Mouse (Mus musculus) CH12.LX (cell line): ENCODE measurements at regions not wholly inside any gene's neighbourhood (a gene's known extent, or its start where the extent isn't known, plus 50 kb on each side); places are given as distances from the start of the nearest gene placed in this dataset.

ENCODE experiments used
- DNase-seq: peaks from one replicate; pipeline ENCODE4 v3.0.0-alpha.2; 2013; ENCODE audit errors: extremely low read depth
- H3K27ac ChIP-seq: 2 replicates; pipeline ENCODE4 v1.5.1; 2012; ENCODE audit warnings: low read depth, mild to moderate bottlenecking, control low read depth, moderate library complexity; ENCODE audit not compliant: insufficient read depth
- H3K27me3 ChIP-seq: replicated peaks from 2 replicates; pipeline ENCODE3; 2012; ENCODE audit warnings: inconsistent platforms
- H3K36me3 ChIP-seq, 2 experiments: replicated peaks in 1 of 2; 2 replicates each; pipeline versions ENCODE3 to v1.6.1; 2012; ENCODE audit warnings: inconsistent platforms in 1 of 2, low read length in 1 of 2, mild to moderate bottlenecking in 1 of 2, mixed read lengths in 1 of 2, moderate library complexity in 1 of 2; ENCODE audit not compliant: control insufficient read depth in 1 of 2, insufficient read depth in 1 of 2
- H3K4me1 ChIP-seq, 2 experiments: 2 replicates each; pipeline ENCODE4 v1.6.1; 2012; ENCODE audit warnings: inconsistent platforms in 1 of 2, moderate library complexity in 1 of 2; ENCODE audit not compliant: insufficient read depth in 2 of 2, control insufficient read depth in 1 of 2
- H3K4me2 ChIP-seq: 2 replicates; pipeline ENCODE4 v1.6.1; 2012; ENCODE audit warnings: low read depth, mild to moderate bottlenecking, control low read depth; ENCODE audit not compliant: poor library complexity, insufficient read depth, severe bottlenecking
- H3K4me3 ChIP-seq, 3 experiments: fragments of 150-350 bp in 1 of 3; sonication (generic) in 1 of 3; replicated peaks in 1 of 3; 2 replicates each; pipeline versions ENCODE3 to v1.5.1; 2011 to 2012; ENCODE audit warnings: low read depth in 2 of 3, low read length in 2 of 3, mild to moderate bottlenecking in 2 of 3, moderate library complexity in 2 of 3, control low read depth in 1 of 3, improper control_type of control experiment in 1 of 3, inconsistent platforms in 1 of 3, mixed read lengths in 1 of 3; ENCODE audit not compliant: poor library complexity in 1 of 3
- H3K79me2 ChIP-seq: replicated peaks from 2 replicates; pipeline ENCODE4 v1.6.1; 2012; ENCODE audit warnings: mild to moderate bottlenecking, moderate library complexity; ENCODE audit not compliant: control insufficient read depth, poor library complexity, insufficient read depth, severe bottlenecking; ENCODE audit errors: extremely low read depth
- H3K9ac ChIP-seq: 2 replicates; pipeline ENCODE4 v1.6.1; 2012; ENCODE audit warnings: low read depth, mild to moderate bottlenecking, control low read depth, moderate library complexity; ENCODE audit not compliant: insufficient read depth
- H3K9me3 ChIP-seq: replicated peaks from 2 replicates; pipeline ENCODE3; 2012; ENCODE audit warnings: low read length, inconsistent platforms, mixed read lengths
- GABPA ChIP-seq: IDR thresholded peaks from 2 replicates; pipeline ENCODE4 v1.6.1; 2012; ENCODE audit warnings: low read depth, low read length, improper control_type of control experiment, inconsistent platforms; ENCODE audit not compliant: insufficient replicate concordance
- IRF4 ChIP-seq: IDR thresholded peaks from 2 replicates; pipeline ENCODE4 v1.6.1; 2014; ENCODE audit warnings: low read depth, mild to moderate bottlenecking, inconsistent platforms, low read length, improper control_type of control experiment
- KAT2A ChIP-seq: IDR thresholded peaks from 2 replicates; pipeline ENCODE4 v1.6.1; 2012; ENCODE audit warnings: low read length, improper control_type of control experiment, inconsistent platforms; ENCODE audit not compliant: insufficient replicate concordance
- MAX ChIP-seq: IDR thresholded peaks from 2 replicates; pipeline ENCODE4 v1.6.1; 2011; ENCODE audit warnings: low read length, improper control_type of control experiment
- MAZ ChIP-seq: IDR thresholded peaks from 2 replicates; pipeline ENCODE4 v1.6.1; 2012; ENCODE audit warnings: low read depth, mild to moderate bottlenecking, inconsistent platforms, low read length, improper control_type of control experiment, moderate library complexity
- MYC ChIP-seq: IDR thresholded peaks from 2 replicates; pipeline ENCODE4 v1.6.1; 2011; ENCODE audit warnings: low read depth, mild to moderate bottlenecking, improper control_type of control experiment, low read length
- NELFE ChIP-seq: IDR thresholded peaks from 2 replicates; pipeline ENCODE4 v1.6.1; 2011; ENCODE audit warnings: low read depth, low read length, improper control_type of control experiment
- POLR2A ChIP-seq: IDR thresholded peaks from 2 replicates; pipeline ENCODE4 v1.6.1; 2011; ENCODE audit warnings: low read depth, mild to moderate bottlenecking, improper control_type of control experiment, low read length
- POLR2AphosphoS2 ChIP-seq: IDR thresholded peaks from 2 replicates; pipeline ENCODE4 v1.6.1; 2011; ENCODE audit warnings: low read depth, low read length, improper control_type of control experiment
- UBTF ChIP-seq: IDR thresholded peaks from 2 replicates; pipeline ENCODE4 v1.6.1; 2012; ENCODE audit warnings: low read depth, mild to moderate bottlenecking, inconsistent platforms, low read length, improper control_type of control experiment, moderate library complexity
- dilution Hi-C: fragments of 300-500 bp; cut with MboI; formaldehyde crosslinking; loops from 2 replicates; pipeline ENCODE4 v1.14.3; 2020; ENCODE audit warnings: low sequenced_read_pairs; ENCODE audit not compliant: extremely low pct_unique_long_range_greater_than_20kb, extremely low pct_ligation_motif_present
- in situ Hi-C: fragments of 300-500 bp; cut with MboI; formaldehyde crosslinking; loops from 3 replicates; pipeline ENCODE4 v1.14.3; 2019; ENCODE audit warnings: low sequenced_read_pairs, low pct_ligation_motif_present, low pct_unique_long_range_greater_than_20kb, mixed read lengths

- Histone ChIP-seq H3K4me3 (no peak overlapping the region), H3K79me2 (no peaks in the 10 kb centered on the region)
- no peak for TF ChIP-seq POLR2AphosphoS2
- TF ChIP-seq KAT2A = no peak
- TF ChIP-seq MAX = no peak
- TF ChIP-seq, all 38 proteins: peak for 0
- no peaks in the 10 kb centered on the region for H3K4me1 ChIP-seq
- H3K27me3 ChIP-seq = no peaks in the 10 kb centered on the region
- H3K9me3 ChIP-seq = peaks cover 19% of the 10 kb centered on the region
- dilution Hi-C loops = no loop called here
- no peak overlapping the region for H3K27ac ChIP-seq
- no peaks in the 10 kb centered on the region for H3K36me3 ChIP-seq
- in situ Hi-C loops = no loop called here
- H3K9ac ChIP-seq = no peak overlapping the region
- no peak for DNase-seq
- H3K4me2 ChIP-seq = no peak overlapping the region
These were observed 336.9 kb downstream of the Adcyap1 start for GRCm38 (mm10) chr17:93535751-93536150.

GRCm38 (mm10) chr17:93541795-93542194 is 343.0 kb downstream of the Adcyap1 start:
- Histone ChIP-seq H3K79me2 (no peaks in the 10 kb centered on the region), H3K36me3 (no peaks in the 10 kb centered on the region), H3K27ac (no peak overlapping the region), H3K9me3 (peaks cover 17% of the 10 kb centered on the region), H3K4me2 (no peak overlapping the region), H3K27me3 (no peaks in the 10 kb centered on the region), H3K4me1 (no peaks in the 10 kb centered on the region), H3K9ac (no peak overlapping the region), H3K4me3 (no peak overlapping the region)
- TF ChIP-seq UBTF (no peak), NELFE (no peak), GABPA (no peak), MYC (no peak), IRF4 (no peak)
- dilution Hi-C loops (no loop called here), in situ Hi-C loops (no loop called here)
- DNase-seq = no peak

- H3K36me3 ChIP-seq = no peaks in the 10 kb centered on the region
- no peak for TF ChIP-seq MAZ
- no peak for TF ChIP-seq POLR2A
- DNase-seq = no peak
- no peaks in the 10 kb centered on the region for H3K27me3 ChIP-seq
- in situ Hi-C loops = no loop called here
- H3K4me1 ChIP-seq = no peaks in the 10 kb centered on the region
- no peak overlapping the region for H3K4me2 ChIP-seq
- no peak overlapping the region for H3K4me3 ChIP-seq
- no peaks in the 10 kb centered on the region for H3K79me2 ChIP-seq
- dilution Hi-C loops = no loop called here
- H3K9ac ChIP-seq = no peak overlapping the region
- no peak overlapping the region for H3K27ac ChIP-seq
- H3K9me3 ChIP-seq = peaks cover 16% of the 10 kb centered on the region
These were observed 351.5 kb downstream of the Adcyap1 start for GRCm38 (mm10) chr17:93550339-93550738.
